Mouse (Mus musculus) lung, postnatal 0 days (tissue): ENCODE measurements around the gene Timm17a. TPM values are rescaled to one million over a fixed set of nuclear protein-coding genes. Genes with fewer than 3 reads are reported as not detected.

ENCODE experiments used
- ATAC-seq: fragments of 200-750 bp; cut with Nextera tagmentation; 2 replicates; pipeline ENCODE4 v1.8.0; 2017; ENCODE audit warnings: moderate library complexity
- DNase-seq: peaks from one replicate; pipeline ENCODE4 v3.0.0-alpha.2; 2016; ENCODE audit warnings: low spot score
- H3K27ac ChIP-seq: fragments of 300-500 bp; sonication (generic); 2 replicates; pipeline ENCODE4 v1.5.1; 2014; ENCODE audit warnings: antibody characterized with exemption, mild to moderate bottlenecking, low read length, mixed read lengths
- H3K27me3 ChIP-seq: fragments of 300-500 bp; sonication (generic); replicated peaks from 2 replicates; pipeline ENCODE4 v1.6.1; 2014; ENCODE audit warnings: low read length, mixed read lengths; ENCODE audit not compliant: insufficient read depth
- H3K36me3 ChIP-seq: fragments of 300-500 bp; sonication (generic); 2 replicates; pipeline ENCODE4 v1.6.1; 2014; ENCODE audit warnings: low read length, mixed read lengths; ENCODE audit not compliant: insufficient read depth
- H3K4me1 ChIP-seq: fragments of 300-500 bp; sonication (generic); 2 replicates; pipeline ENCODE4 v1.6.1; 2014; ENCODE audit warnings: antibody characterized with exemption, low read depth, low read length, mixed read lengths; ENCODE audit not compliant: insufficient read depth
- H3K4me2 ChIP-seq: fragments of 300-500 bp; sonication (generic); replicated peaks from 2 replicates; pipeline ENCODE4 v1.6.1; 2014; ENCODE audit warnings: low read depth, mild to moderate bottlenecking, low read length, moderate library complexity, mixed read lengths
- H3K4me3 ChIP-seq: fragments of 300-500 bp; sonication (generic); 2 replicates; pipeline ENCODE4 v1.5.1; 2014; ENCODE audit warnings: low read depth, low read length
- H3K9ac ChIP-seq: fragments of 300-500 bp; sonication (generic); replicated peaks from 2 replicates; pipeline ENCODE4 v1.6.1; 2014; ENCODE audit warnings: low read depth, mild to moderate bottlenecking
- H3K9me3 ChIP-seq: fragments of 300-500 bp; sonication (generic); 2 replicates; pipeline ENCODE4 v1.6.1; 2016; ENCODE audit warnings: low read length, mixed read lengths
- CTCF ChIP-seq: IDR thresholded peaks from 2 replicates; pipeline ENCODE4 v1.5.1; 2016; ENCODE audit warnings: antibody characterized with exemption, mild to moderate bottlenecking
- EP300 ChIP-seq: IDR thresholded peaks from 2 replicates; pipeline ENCODE4 v1.6.1; 2016; ENCODE audit warnings: antibody characterized with exemption, mild to moderate bottlenecking, control low read depth
- WGBS: fragments of 180-500 bp; shearing (Covaris S2); extraction: QIAGEN DNeasy Blood & Tissue Kit; methylation state at CpG from one replicate; pipeline ENCODE4 v1.1.7; 2014; 5-methylcytosine and 5-hydroxymethylcytosine counted together
- polyA plus RNA-seq: library from polyadenylated mRNA; unstranded; fragments of >200 nt; fragmentation: Nextera tagmentation; extraction: Ambion mirVana; gene quantifications from 2 replicates; pipeline ENCODE4 v1.2.1, GENCODE M21; 2015

The Timm17a gene
- polyA plus RNA-seq: 164 and 186 TPM in 2 replicates

DNA sequence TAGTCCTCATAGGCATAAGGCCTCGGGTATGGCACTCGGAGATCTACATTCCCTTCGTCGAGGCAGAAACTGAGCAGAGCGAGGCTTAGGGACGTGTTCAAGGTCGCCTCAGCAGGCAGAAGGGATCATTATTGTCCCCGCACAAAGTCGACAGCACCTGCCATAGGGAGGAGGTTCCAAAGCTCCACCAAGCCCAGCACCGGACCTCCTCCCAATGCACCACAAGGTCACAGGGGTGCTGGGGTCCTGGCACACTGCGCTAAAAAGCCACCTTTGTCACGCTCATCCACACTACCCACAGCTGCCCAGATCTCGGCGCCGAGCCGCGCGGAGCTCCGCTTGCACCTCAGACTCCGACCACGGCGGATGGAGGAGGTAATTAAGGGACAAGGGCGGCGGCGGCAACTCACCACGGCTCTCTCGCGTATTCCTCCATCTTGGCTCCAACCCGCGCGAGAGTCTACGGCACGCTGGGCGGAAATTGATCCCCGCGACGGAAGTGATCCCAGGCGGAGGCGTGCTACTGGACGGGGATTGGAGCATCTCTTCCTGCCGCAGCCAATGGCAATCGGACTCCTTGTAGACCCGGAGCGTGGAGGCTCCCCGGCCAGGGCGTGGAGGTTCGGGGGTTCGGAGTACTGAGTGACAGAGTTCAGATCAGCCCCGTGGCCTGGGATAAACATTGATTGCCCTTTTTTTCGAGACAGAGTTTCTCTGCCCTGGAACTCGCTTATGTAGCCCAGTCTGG, at the start of gene Timm17a:
Gene Timm17a (minus strand): TSS at position 495 of the 748 bp plus-strand sequence.
- peak within 1 kb of the TSS; percentile 70 for H3K9ac ChIP-seq
- H3K4me1 ChIP-seq: peaks cover 7% of the 10 kb centered on the region
- no peaks in the 10 kb centered on the region for H3K9me3 ChIP-seq
- no peaks in the 10 kb centered on the region for H3K27me3 ChIP-seq
- 1% methylated on average over 51 of the region's 51 CpGs for WGBS
- H3K27ac ChIP-seq: peak within 1 kb of the TSS; percentile 58
- peak within 1 kb of the TSS; percentile 75 for H3K4me2 ChIP-seq
- peak within 1 kb of the TSS; percentile 67 for H3K4me3 ChIP-seq
- TF ChIP-seq EP300: no peak
- DNase-seq (peak; percentile 98), ATAC-seq (peak; percentile 100)
- peaks cover 4% of the 10 kb centered on the region; the same call in 1 of the 2 replicates for H3K36me3 ChIP-seq

DNA sequence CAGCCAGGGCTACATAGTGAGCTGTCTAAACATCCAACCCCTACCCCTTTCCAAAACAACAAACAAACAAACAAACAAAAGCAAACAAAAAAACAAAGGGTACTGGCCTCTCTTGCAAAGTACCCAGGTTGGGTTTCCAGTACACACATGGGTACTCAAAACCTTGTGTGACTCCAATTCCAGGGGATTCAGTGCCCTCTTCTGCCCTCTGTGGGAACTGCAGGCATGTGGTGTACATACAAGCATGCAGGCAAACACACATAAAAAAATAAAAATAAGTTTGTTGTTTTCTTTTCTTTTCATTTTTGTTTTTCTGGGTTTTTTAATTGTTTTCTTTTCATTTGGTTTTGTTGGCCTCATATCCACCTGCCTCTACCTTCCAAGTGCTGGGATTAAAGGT, 48.5 kb upstream of the Timm17a start:
- no peaks in the 10 kb centered on the region for H3K4me1 ChIP-seq
- H3K36me3 ChIP-seq: no peaks in the 10 kb centered on the region
- ATAC-seq (no peak), DNase-seq (no peak)
- no peak overlapping the region for H3K4me2 ChIP-seq
- no peaks in the 10 kb centered on the region for H3K9me3 ChIP-seq
- no peaks in the 10 kb centered on the region for H3K27me3 ChIP-seq
- H3K9ac ChIP-seq: no peak overlapping the region
- no peak overlapping the region for H3K27ac ChIP-seq
- no peak overlapping the region for H3K4me3 ChIP-seq
- TF ChIP-seq CTCF (peak; percentile 31; the same call in 1 of the 2 replicates), EP300 (no peak)

DNA sequence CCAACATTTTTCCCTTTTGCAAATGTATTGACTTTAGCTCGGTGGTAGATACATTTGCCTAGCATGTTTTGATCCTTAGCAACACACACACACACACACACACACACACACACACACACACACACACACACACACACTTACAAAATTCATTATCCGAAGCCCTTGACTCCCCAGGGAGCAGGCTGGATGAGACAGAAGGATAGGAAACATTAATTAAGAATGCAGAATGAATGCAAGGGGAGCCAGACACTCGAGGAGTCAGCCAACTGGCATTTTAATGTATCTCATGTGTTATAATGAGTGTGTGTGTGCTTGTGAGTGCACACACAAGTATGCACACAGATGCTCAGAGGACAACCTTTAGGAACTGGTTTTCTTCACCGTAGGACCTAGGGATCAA, 47.9 kb upstream of the Timm17a start:
- Histone ChIP-seq H3K9me3 (no peaks in the 10 kb centered on the region), H3K27ac (no peak overlapping the region), H3K4me1 (no peaks in the 10 kb centered on the region), H3K9ac (no peak overlapping the region), H3K27me3 (no peaks in the 10 kb centered on the region), H3K4me2 (no peak overlapping the region), H3K36me3 (no peaks in the 10 kb centered on the region), H3K4me3 (no peak overlapping the region)
- no peak for ATAC-seq
- DNase-seq: no peak
- 84% methylated on average over 4 of the region's 4 CpGs for WGBS
- TF ChIP-seq EP300 (no peak), CTCF (no peak)

DNA sequence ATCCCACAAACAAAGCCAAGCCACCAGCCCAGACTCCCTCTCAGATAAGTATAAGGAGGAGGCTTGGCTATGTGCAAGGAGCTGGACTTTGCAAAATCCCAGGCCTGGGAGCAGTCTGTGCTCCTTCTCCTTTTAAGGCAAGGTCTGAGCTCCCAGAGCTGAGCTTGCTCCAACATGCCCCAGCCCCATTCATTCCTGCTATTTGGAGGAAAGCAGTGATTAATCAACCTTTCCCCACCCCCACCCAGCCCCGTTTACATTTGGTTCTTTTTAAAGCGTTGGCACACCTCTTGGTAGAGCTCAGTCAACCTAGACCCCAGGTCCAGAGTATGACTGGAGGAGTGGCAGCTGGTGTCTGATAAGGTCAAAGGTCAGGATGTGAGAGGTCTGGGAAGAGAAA, 45.5 kb upstream of the Timm17a start:
- ATAC-seq: peak; percentile 49
- no peak overlapping the region for H3K27ac ChIP-seq

DNA sequence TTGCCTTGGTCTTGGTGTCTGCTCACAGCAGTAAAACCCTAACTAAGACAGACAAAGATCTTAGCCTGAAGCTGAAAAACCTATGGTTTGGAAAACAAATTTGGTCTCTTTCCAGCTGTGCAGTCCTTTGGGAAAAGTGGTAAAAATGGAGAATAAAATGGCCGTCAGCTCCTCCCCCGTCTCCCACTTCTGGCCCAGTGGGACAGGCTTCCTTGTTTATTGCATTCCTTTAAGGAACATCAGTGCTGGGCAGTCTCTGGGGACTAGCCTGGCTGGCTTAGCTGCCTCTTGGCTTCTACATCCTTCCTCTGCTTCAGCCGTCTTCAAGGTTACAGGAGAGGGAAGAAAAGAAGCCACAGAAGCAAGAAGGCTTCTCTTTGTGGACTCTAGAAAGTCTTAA, 38.4 kb upstream of the Timm17a start:
- H3K27me3 ChIP-seq: no peaks in the 10 kb centered on the region
- H3K9me3 ChIP-seq: no peaks in the 10 kb centered on the region
- DNase-seq (no peak), ATAC-seq (no peak)
- H3K27ac ChIP-seq: 0 out of 2 replicates have a peak overlapping the region, but pooled peaks have one; percentile 20
- H3K4me2 ChIP-seq: no peak overlapping the region
- H3K9ac ChIP-seq: no peak overlapping the region
- H3K4me3 ChIP-seq: no peak overlapping the region
- no peaks in the 10 kb centered on the region for H3K4me1 ChIP-seq
- 54% methylated on average over 3 of the region's 3 CpGs for WGBS
- no peaks in the 10 kb centered on the region for H3K36me3 ChIP-seq
- TF ChIP-seq CTCF: no peak
- no peak for TF ChIP-seq EP300

More for the DNA sequence above, 45.5 kb upstream of the Timm17a start:
- Histone ChIP-seq H3K9me3 (no peaks in the 10 kb centered on the region), H3K36me3 (no peaks in the 10 kb centered on the region), H3K27me3 (no peaks in the 10 kb centered on the region), H3K4me2 (no peak overlapping the region), H3K4me1 (no peaks in the 10 kb centered on the region), H3K9ac (no peak overlapping the region), H3K4me3 (no peak overlapping the region)
- WGBS: 12% methylated on average over 2 of the region's 2 CpGs
- DNase-seq: no peak
- TF ChIP-seq CTCF (no peak), EP300 (no peak)

DNA sequence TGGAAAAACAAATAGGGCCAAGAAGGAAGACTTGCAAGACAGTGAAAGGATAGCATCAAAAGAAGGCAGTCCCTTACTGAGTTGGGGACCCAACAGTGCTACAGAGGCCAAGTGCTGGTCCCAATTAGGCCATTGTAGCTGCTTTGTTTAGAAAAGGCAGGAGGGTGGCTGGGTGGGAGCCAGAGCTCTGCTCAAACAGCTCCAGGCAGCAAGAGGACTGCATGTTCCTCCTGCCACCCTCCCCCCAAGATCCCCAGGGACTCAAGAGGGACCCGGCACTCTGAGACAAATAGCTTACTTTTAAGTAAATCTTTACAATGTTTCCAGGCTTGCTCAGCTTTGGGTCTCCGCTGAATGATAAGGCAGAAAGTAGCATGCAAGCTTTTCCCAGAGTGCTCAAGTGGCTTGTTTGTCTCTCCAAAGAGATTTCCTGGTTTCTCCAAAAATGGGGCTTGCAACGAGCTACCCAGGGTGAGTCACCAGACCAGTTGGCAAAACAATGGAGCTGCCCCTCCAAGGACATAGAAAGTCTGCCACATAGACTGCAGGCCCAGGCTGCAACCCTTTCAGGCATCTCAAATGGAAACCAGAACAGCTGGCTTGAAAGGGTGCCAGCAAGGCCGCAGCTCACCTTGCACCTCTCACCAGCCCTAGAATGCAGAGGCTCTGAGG, 34.1 kb upstream of the Timm17a start:
- peak; percentile 77 for DNase-seq
- Histone ChIP-seq H3K9me3 (no peaks in the 10 kb centered on the region), H3K9ac (no peak overlapping the region), H3K36me3 (no peaks in the 10 kb centered on the region), H3K27me3 (no peaks in the 10 kb centered on the region), H3K4me1 (no peaks in the 10 kb centered on the region), H3K4me2 (no peak overlapping the region), H3K4me3 (no peak overlapping the region), H3K27ac (peak overlapping the region; percentile 74)
- peak; percentile 90 for ATAC-seq
- 24% methylated on average over 4 of the region's 4 CpGs for WGBS
- no peak for TF ChIP-seq CTCF
- peak; percentile 23; the same call in 1 of the 2 replicates for TF ChIP-seq EP300
